Mouse (Mus musculus) E14TG2a.4 (cell line): ENCODE measurements around the gene Nt5c1b.
A peak's percentile ranks its signal among the peaks of the same experiment; 100 is the strongest.

Experiments
- H3K27me3 ChIP-seq: 2 replicates; pipeline ENCODE4 v1.6.1; 2014; ENCODE audit warnings: low read length, control low read depth; ENCODE audit not compliant: insufficient read depth
- H3K36me3 ChIP-seq: 2 replicates; pipeline ENCODE4 v1.6.1; 2014; ENCODE audit warnings: low read length, control low read depth; ENCODE audit not compliant: insufficient read depth
- H3K4me1 ChIP-seq: replicated peaks from 2 replicates; pipeline ENCODE4 v1.6.1; 2014; ENCODE audit warnings: low read depth, low read length, control low read depth
- H3K4me3 ChIP-seq: replicated peaks from 2 replicates; pipeline ENCODE4 v1.5.1; 2014; ENCODE audit warnings: mild to moderate bottlenecking, low read length
- H3K9me3 ChIP-seq: 2 replicates; pipeline ENCODE4 v1.6.1; 2014; ENCODE audit warnings: low read length, control low read depth
- CTCF ChIP-seq: conservative IDR thresholded peaks from 2 replicates; pipeline ENCODE4 v1.5.1; 2014; ENCODE audit warnings: low read length
- NANOG ChIP-seq: IDR thresholded peaks from 2 replicates; pipeline ENCODE4 v1.6.1; 2014; ENCODE audit warnings: borderline replicate concordance, low read length, mixed read lengths
- POU5F1 ChIP-seq: IDR thresholded peaks from 2 replicates; pipeline ENCODE4 v1.6.1; 2014; ENCODE audit warnings: low read length, borderline replicate concordance

Nt5c1b gene

DNA sequence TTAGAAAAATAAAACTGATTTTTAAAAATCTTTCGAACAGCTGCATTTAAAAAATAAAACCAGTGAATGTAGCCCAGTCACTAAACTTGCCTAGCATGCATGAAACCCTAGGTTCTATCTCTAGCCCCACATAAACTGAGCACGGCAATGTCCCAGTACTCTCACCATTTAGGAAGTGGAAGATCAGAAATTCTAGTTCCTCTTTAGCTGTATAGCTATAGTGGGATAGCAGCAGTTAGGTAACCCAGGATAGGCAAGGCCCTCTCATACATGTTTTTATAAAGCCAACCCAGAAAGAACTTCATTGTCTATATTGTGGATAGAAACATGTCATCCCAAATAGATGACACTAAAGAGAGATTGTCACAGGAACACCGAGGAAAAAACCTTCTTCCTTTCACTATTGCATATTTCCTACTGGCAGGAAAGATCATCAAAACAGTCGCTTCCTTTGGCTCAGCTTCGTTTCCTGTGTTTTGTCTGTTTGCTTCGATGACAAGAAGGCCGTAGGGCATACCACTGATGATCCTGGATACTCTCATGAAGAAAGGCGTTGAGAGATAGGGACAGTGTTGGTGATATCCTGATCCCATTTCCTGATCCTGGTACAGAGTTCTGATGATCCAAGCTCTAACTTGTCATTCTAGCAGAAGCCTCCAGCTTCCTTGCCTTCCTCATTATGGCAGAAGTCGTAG is 32.8 kb downstream of the Nt5c1b start:
- no peaks in the 10 kb centered on the region for H3K4me1 ChIP-seq
- no peaks in the 10 kb centered on the region for H3K27me3 ChIP-seq
- H3K36me3 ChIP-seq: no peaks in the 10 kb centered on the region
- no peaks in the 10 kb centered on the region for H3K9me3 ChIP-seq
- no peak overlapping the region for H3K4me3 ChIP-seq
- TF ChIP-seq NANOG (no peak), POU5F1 (no peak), CTCF (no peak)

DNA sequence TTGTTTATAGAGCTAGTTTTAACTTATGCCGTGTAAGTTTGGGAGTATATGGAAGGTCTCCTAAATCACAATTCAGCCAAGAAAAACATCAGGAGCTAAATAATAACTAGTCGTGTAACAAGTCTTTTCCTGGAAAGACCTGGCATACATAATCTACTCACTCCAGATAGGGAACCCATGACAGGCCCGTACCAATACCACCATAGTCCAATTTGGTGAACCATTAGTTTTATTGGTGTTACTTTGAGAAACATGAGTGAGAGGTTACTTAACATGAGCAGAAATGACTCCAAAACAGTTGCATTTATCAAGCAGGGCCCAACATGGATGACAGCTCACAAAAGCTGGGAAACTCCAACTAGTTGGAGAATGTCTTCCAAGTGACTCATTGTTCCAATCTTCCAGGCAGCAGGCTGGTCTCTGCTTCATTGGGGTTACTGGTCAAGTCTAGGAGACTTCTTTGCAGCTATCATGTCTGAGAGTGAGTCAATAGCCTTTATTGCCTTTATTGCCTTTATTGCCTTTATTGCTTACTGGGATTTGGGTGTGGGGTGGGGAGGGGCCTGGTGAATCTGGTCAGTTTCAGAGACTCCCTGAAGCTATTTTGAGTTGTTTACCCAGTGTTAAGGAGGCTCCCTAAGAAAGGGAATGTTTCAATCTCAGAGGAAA is 40.9 kb downstream of the Nt5c1b start:
- Histone ChIP-seq H3K36me3 (no peaks in the 10 kb centered on the region), H3K9me3 (no peaks in the 10 kb centered on the region), H3K4me1 (no peaks in the 10 kb centered on the region), H3K4me3 (no peak overlapping the region), H3K27me3 (no peaks in the 10 kb centered on the region)
- TF ChIP-seq NANOG (no peak), CTCF (no peak), POU5F1 (no peak)

DNA sequence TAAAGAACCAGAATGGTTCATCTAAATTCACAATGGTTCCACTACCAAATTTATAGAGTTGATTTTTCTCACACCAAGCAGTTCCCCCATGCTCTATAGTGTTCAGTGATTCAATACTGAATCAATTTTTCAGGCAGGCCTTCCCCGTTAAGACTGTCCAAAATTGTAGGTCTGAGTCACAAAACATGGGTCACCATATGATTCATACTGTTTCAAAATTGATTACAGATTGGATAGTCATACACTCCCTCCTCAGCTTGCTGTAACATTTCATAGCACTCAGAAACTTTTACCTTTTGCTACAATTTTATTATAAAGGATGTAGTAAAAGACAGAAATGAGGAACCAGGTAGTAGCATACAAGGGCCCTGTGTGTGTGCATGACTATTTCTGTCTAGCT is 41.7 kb downstream of the Nt5c1b start:
- Histone ChIP-seq H3K36me3 (no peaks in the 10 kb centered on the region), H3K9me3 (no peaks in the 10 kb centered on the region), H3K4me3 (no peak overlapping the region), H3K4me1 (no peaks in the 10 kb centered on the region), H3K27me3 (no peaks in the 10 kb centered on the region)
- no peak for TF ChIP-seq NANOG
- TF ChIP-seq CTCF: no peak
- no peak for TF ChIP-seq POU5F1

DNA sequence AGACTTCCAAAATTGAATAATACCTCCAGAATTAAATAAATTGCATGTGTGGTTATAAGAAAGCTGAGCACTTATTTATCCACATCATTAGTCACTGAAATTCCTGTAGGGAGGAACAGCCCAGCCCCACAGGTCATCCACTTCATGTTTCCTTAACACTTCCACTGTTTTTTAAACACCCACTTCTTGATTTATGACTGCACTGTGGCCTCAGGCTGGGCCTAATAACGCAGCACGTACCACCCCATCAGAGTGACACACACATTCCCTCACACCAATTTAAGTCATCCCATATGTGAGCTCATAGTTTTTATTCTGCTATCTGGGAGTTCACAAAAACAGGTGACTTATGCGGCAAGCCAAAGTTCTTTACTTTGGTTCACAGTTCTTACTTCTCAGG is 52.6 kb downstream of the Nt5c1b start:
- no peaks in the 10 kb centered on the region for H3K36me3 ChIP-seq
- TF ChIP-seq CTCF (no peak), NANOG (no peak), POU5F1 (no peak)
- no peaks in the 10 kb centered on the region for H3K27me3 ChIP-seq
- H3K4me1 ChIP-seq: no peaks in the 10 kb centered on the region
- peaks cover 3% of the 10 kb centered on the region; the same call in 1 of the 2 replicates for H3K9me3 ChIP-seq
- H3K4me3 ChIP-seq: no peak overlapping the region

DNA sequence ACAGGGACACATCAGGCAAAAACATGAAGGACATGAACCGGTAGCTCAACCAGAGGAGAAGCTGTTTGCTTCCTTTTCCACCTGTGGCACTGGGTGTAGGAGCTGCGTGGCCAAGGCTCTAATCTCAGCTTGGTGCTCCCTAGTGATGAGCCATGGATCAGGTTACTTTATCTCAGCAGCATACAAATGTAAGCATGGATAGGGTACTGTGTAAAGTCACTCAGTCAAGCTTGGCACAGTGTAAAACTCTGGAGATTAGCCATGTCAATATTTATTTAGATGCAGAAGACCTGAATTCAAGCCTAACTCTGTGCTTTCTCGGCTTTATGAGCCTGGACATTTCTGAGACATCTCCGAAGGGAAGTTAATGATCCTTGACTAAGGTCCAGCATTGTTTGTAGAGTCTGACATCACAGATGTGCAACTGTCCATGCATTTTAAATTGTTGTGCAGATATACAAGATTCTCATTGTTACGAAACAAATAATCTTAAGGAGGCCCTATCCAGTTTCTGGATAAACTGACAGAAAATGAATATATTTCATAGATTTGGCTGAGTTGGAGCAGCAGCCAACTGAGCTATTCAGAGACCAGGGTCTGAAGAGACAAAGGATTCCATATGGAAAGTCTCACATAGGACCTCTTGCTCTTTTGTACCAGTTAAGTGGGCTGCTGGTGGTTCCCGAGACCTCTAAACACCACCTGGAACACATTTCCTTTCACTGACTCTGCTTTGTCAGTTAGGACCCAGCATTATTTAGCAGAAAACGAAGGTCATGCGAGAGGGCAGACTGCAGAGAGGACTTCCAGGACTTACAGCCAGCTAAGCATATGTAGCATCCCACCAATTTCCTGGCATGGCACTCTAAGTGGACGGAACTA is 56.5 kb downstream of the Nt5c1b start:
- Histone ChIP-seq H3K4me3 (no peak overlapping the region), H3K9me3 (peaks cover 7% of the 10 kb centered on the region; the same call in 1 of the 2 replicates), H3K27me3 (no peaks in the 10 kb centered on the region), H3K4me1 (no peaks in the 10 kb centered on the region), H3K36me3 (no peaks in the 10 kb centered on the region)
- TF ChIP-seq POU5F1 (no peak), CTCF (no peak), NANOG (no peak)

DNA sequence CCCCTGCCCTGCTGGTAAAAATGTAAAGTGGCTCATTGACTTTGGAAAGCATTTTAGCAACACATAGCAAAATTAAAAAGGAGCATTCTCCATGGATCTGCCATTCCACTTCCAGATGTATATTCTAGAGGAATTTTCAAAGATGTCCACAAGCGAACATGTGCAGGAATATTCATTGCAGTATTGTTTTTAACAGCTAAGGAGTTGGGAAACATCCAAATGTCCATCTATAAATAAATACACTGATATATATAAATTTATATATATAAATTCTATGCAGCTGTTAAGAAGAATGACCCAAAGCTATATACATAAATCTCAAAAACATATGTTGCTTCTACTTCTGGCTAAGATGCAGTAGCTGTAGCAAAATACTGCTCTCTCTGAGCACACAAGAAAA is 61.2 kb downstream of the Nt5c1b start:
- no peak for TF ChIP-seq NANOG
- no peak for TF ChIP-seq CTCF
- no peak for TF ChIP-seq POU5F1
- Histone ChIP-seq H3K4me3 (no peak overlapping the region), H3K27me3 (peaks cover 16% of the 10 kb centered on the region)

DNA sequence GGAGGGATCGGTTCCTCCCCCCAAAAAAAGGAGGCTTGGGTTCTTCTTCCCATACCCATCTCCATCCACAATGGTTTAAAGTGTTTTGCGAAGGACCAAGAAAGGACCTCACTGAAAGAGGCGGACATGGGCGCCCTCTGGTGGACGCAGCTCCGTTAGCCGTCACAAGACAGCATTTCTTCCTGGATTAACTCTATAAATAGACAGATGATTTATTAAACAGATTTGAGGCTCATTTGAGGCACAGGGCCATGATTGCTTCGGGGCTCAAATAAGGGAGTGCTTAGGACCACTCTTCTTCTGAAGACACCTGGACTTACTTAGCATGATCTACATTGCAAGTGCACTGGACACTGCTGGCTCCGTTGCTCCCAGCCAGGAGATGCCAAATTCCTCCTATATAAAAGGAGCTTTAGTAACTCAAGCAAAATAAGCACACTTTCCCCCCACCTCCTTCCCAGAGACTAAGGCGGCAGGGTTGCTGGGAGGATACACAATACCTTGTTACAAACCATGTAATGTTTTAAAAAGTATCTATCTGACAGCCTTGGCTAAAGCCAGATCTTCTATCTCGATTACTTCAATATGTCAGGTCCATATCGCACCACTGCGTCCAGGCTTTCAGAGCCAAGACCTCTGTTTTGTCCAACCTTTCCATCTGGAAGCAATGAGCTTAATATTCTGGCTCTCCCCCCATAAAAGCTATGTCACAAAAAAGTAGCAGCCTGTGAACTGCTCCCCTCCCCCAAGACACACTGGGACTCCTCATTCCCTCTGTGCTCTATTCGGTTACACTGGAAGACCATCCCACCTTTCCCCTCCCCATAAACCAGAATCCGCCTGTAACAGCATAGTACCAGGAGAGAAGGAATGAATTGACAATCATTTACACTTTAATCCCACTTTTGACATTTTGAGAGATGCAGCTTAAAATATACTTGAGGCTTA is 68.6 kb downstream of the Nt5c1b start:
- TF ChIP-seq POU5F1 (no peak), CTCF (peak; percentile 78), NANOG (no peak)
- peaks cover 11% of the 10 kb centered on the region for H3K4me1 ChIP-seq
- H3K36me3 ChIP-seq: no peaks in the 10 kb centered on the region
- no peaks in the 10 kb centered on the region for H3K9me3 ChIP-seq
- H3K4me3 ChIP-seq: no peak overlapping the region
- H3K27me3 ChIP-seq: peaks cover 61% of the 10 kb centered on the region

More for the DNA sequence above, 61.2 kb downstream of the Nt5c1b start:
- no peaks in the 10 kb centered on the region for H3K4me1 ChIP-seq
- no peaks in the 10 kb centered on the region for H3K36me3 ChIP-seq
- peaks cover 7% of the 10 kb centered on the region; the same call in 1 of the 2 replicates for H3K9me3 ChIP-seq
